Mouse (Mus musculus): ENCODE results near the gene Dbil5.

DNA sequence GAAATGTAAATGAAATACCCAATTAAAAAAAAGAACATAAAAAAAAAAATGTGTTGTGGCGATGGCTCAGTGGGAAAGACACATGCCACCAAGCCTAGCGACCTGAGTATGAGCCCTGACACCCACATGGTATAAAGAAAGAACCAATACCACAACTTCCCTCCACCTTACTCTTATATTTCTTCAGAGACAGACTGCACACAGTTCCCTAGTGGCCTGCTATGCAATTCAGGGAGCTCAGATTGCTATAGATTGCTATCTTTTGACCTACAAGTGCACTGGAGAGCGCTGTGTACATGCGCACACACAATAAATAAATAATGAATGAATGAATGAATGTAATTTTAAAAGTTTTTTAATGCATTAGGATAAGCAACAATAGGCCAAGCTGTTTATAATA is 33.7 kb upstream of the Dbil5 start:
- no peak for TF ChIP-seq POLR2A (IDR thresholded peaks at IDR 0.05; ENCODE audit: borderline replicate concordance, control insufficient read depth, low read depth, low read length)
- TF ChIP-seq CTCF (IDR thresholded peaks at IDR 0.05; ENCODE audit: control insufficient read depth, insufficient read depth, low read length) = no peak

All from bone marrow, adult 2 months (tissue).